Mouse (Mus musculus) forebrain, embryonic 10.5 days (tissue): ENCODE measurements around the gene Dnpep. TPM values are rescaled to one million over a fixed set of nuclear protein-coding genes. Genes with fewer than 3 reads are reported as not detected.
A peak's percentile ranks its signal among the peaks of the same experiment; 100 is the strongest.

Source experiments
- DNase-seq: peaks from one replicate; pipeline ENCODE4 v3.0.0-alpha.2; 2017; ENCODE audit warnings: low spot score; ENCODE audit errors: extremely low spot score
- H3K27ac ChIP-seq: fragments of 300-500 bp; sonication (generic); 2 replicates; pipeline ENCODE4 v1.5.1; 2016; ENCODE audit warnings: mild to moderate bottlenecking
- H3K27me3 ChIP-seq: fragments of 300-500 bp; sonication (generic); 2 replicates; pipeline ENCODE4 v1.6.1; 2016; ENCODE audit warnings: mild to moderate bottlenecking; ENCODE audit not compliant: poor library complexity, severe bottlenecking
- H3K36me3 ChIP-seq: fragments of 300-500 bp; sonication (generic); replicated peaks from 2 replicates; pipeline ENCODE4 v1.6.1; 2016; ENCODE audit warnings: mild to moderate bottlenecking, moderate library complexity
- H3K4me1 ChIP-seq: fragments of 300-500 bp; sonication (generic); 2 replicates; pipeline ENCODE4 v1.6.1; 2016
- H3K4me3 ChIP-seq: fragments of 300-500 bp; sonication (generic); 2 replicates; pipeline ENCODE4 v1.5.1; 2016; ENCODE audit warnings: mild to moderate bottlenecking, moderate library complexity
- H3K9me3 ChIP-seq: fragments of 300-500 bp; sonication (generic); 2 replicates; pipeline ENCODE4 v1.6.1; 2016; ENCODE audit warnings: mild to moderate bottlenecking, moderate library complexity
- WGBS: fragments of 180-500 bp; shearing (Covaris S2); methylation state at CpG from one replicate; pipeline ENCODE4 v1.1.7; 2016; 5-methylcytosine and 5-hydroxymethylcytosine counted together
- polyA plus RNA-seq: library from polyadenylated mRNA; unstranded; fragments of >200 nt; fragmentation: Nextera tagmentation; extraction: Ambion mirVana; gene quantifications from 2 replicates; pipeline ENCODE4 v1.2.1, GENCODE M21; 2016

The Dnpep gene
- polyA plus RNA-seq, 1 experiment from 2014 or later, result 124 TPM

GRCm38 (mm10) chr1:75289376-75289775, 28.4 kb downstream of the Dnpep start:
- peak; percentile 73 for DNase-seq
- Histone ChIP-seq H3K4me1 (peaks cover 20% of the 10 kb centered on the region), H3K27me3 (0 out of 2 replicates have a peak, but pooled peaks cover 3% of the 10 kb centered on the region), H3K27ac (peak overlapping the region; percentile 65), H3K9me3 (no peaks in the 10 kb centered on the region), H3K4me3 (no peak overlapping the region), H3K36me3 (no peaks in the 10 kb centered on the region)
- WGBS, result 1% methylated on average over 7 of the region's 7 CpGs

GRCm38 (mm10) chr1:75284911-75285310, 32.9 kb downstream of the Dnpep start:
- DNase-seq, result no peak
- H3K36me3 ChIP-seq, result no peaks in the 10 kb centered on the region
- H3K27ac ChIP-seq, result no peak overlapping the region
- H3K4me1 ChIP-seq, result peaks cover 16% of the 10 kb centered on the region
- 91% methylated on average over 7 of the region's 7 CpGs for WGBS
- no peak overlapping the region for H3K4me3 ChIP-seq
- H3K9me3 ChIP-seq, result peaks cover 14% of the 10 kb centered on the region
- H3K27me3 ChIP-seq, result no peaks in the 10 kb centered on the region

GRCm38 (mm10) chr1:75283017-75283416, 34.8 kb downstream of the Dnpep start:
- Histone ChIP-seq H3K27ac (no peak overlapping the region), H3K4me1 (peaks cover 6% of the 10 kb centered on the region), H3K27me3 (peaks cover 13% of the 10 kb centered on the region), H3K9me3 (peaks cover 14% of the 10 kb centered on the region), H3K36me3 (no peaks in the 10 kb centered on the region), H3K4me3 (no peak overlapping the region)
- no peak for DNase-seq
- 91% methylated on average over 5 of the region's 5 CpGs for WGBS

- Histone ChIP-seq H3K36me3 (no peaks in the 10 kb centered on the region), H3K4me1 (peaks cover 8% of the 10 kb centered on the region), H3K9me3 (peaks cover 14% of the 10 kb centered on the region), H3K27ac (no peak within 1 kb of the TSS), H3K4me3 (peak within 1 kb of the TSS; percentile 27; the same call in 1 of the 2 replicates), H3K27me3 (peaks cover 30% of the 10 kb centered on the region)
- DNase-seq, result no peak
- 3% methylated on average over 13 of the region's 13 CpGs for WGBS
These were observed 39.6 kb downstream of the Dnpep start, which contains the start of gene Resp18 for GRCm38 (mm10) chr1:75278228-75278627. Resp18 (minus strand) TSS chr1:75278415.

- WGBS, result 5% methylated on average over 23 of the region's 23 CpGs
- H3K4me1 ChIP-seq, result peaks cover 8% of the 10 kb centered on the region
- DNase-seq, result peak; percentile 55
- peak overlapping the region; percentile 27; the same call in 1 of the 2 replicates for H3K4me3 ChIP-seq
- no peak overlapping the region for H3K27ac ChIP-seq
- H3K36me3 ChIP-seq, result no peaks in the 10 kb centered on the region
- H3K27me3 ChIP-seq, result peaks cover 30% of the 10 kb centered on the region
- peaks cover 14% of the 10 kb centered on the region for H3K9me3 ChIP-seq
These were observed 40.3 kb downstream of the Dnpep start for GRCm38 (mm10) chr1:75277195-75278188.

GRCm38 (mm10) chr1:75264091-75264880, 53.5 kb downstream of the Dnpep start, which contains the start of gene Ptprn:
Ptprn (minus strand) TSS chr1:75264502.
- H3K36me3 ChIP-seq, result no peaks in the 10 kb centered on the region
- H3K27me3 ChIP-seq, result peaks cover 56% of the 10 kb centered on the region
- peaks cover 15% of the 10 kb centered on the region for H3K4me1 ChIP-seq
- DNase-seq, result no peak
- H3K27ac ChIP-seq, result no peak within 1 kb of the TSS
- WGBS, result 12% methylated on average over 30 of the region's 32 CpGs
- peak within 1 kb of the TSS; percentile 53 for H3K4me3 ChIP-seq
- no peaks in the 10 kb centered on the region for H3K9me3 ChIP-seq

GRCm38 (mm10) chr1:75262969-75263951, 54.5 kb downstream of the Dnpep start:
- Histone ChIP-seq H3K4me3 (peak overlapping the region; percentile 53), H3K9me3 (no peaks in the 10 kb centered on the region), H3K4me1 (peaks cover 15% of the 10 kb centered on the region), H3K36me3 (no peaks in the 10 kb centered on the region), H3K27me3 (peaks cover 58% of the 10 kb centered on the region), H3K27ac (no peak overlapping the region)
- 2% methylated on average over 40 of the region's 40 CpGs for WGBS
- DNase-seq, result peak; percentile 68

- Histone ChIP-seq H3K4me3 (no peak overlapping the region), H3K27me3 (peaks cover 59% of the 10 kb centered on the region)
These were observed 56.5 kb downstream of the Dnpep start for GRCm38 (mm10) chr1:75261278-75261677.

More at GRCm38 (mm10) chr1:75261278-75261677, 56.5 kb downstream of the Dnpep start:
- Histone ChIP-seq H3K9me3 (no peaks in the 10 kb centered on the region), H3K27ac (no peak overlapping the region), H3K4me1 (peaks cover 15% of the 10 kb centered on the region), H3K36me3 (no peaks in the 10 kb centered on the region)
- DNase-seq, result no peak

Other genes with a start within 250 kb of the Dnpep start
- gene Nhej1, start 192.8 kb downstream of the Dnpep start, polyA plus RNA-seq, result 12.2 and 12.4 TPM in 2 replicates
- gene Slc23a3, start 184.1 kb downstream of the Dnpep start, polyA plus RNA-seq, result not detected in 2 replicates
- gene Cnppd1, start 175.3 kb downstream of the Dnpep start, polyA plus RNA-seq, result 41.0 and 43.6 TPM in 2 replicates
- gene Retreg2, start 175.2 kb downstream of the Dnpep start, polyA plus RNA-seq, result 42.0 and 42.7 TPM in 2 replicates
- gene Zfand2b, start 149.3 kb downstream of the Dnpep start, polyA plus RNA-seq, result 26.8 and 29.0 TPM in 2 replicates
- gene Abcb6, start 137.6 kb downstream of the Dnpep start, polyA plus RNA-seq, result 41.9 and 45.4 TPM in 2 replicates
- 20.9 and 24.1 TPM in 2 replicates for gene Ankzf1, start 125.8 kb downstream of the Dnpep start, polyA plus RNA-seq
- 17.4 and 19.2 TPM in 2 replicates for gene Atg9a, start 125.8 kb downstream of the Dnpep start, polyA plus RNA-seq
- gene Glb1l, start 107.2 kb downstream of the Dnpep start, polyA plus RNA-seq, result 14.4 and 15.3 TPM in 2 replicates
- 151 and 153 TPM in 2 replicates for gene Stk16, start 107.2 kb downstream of the Dnpep start, polyA plus RNA-seq
- gene Tuba4a, start 98.1 kb downstream of the Dnpep start, polyA plus RNA-seq, result 11.0 and 13.7 TPM in 2 replicates
- gene A630095N17Rik, start 85.9 kb downstream of the Dnpep start, polyA plus RNA-seq, result not detected in 2 replicates
- gene Dnajb2, start 81.6 kb downstream of the Dnpep start, polyA plus RNA-seq, result 28.0 and 28.6 TPM in 2 replicates
- 1.5 and 1.6 TPM in 2 replicates for gene Ptprn, start 53.5 kb downstream of the Dnpep start, polyA plus RNA-seq
- 2.6 and 3.4 TPM in 2 replicates for gene Resp18, start 39.6 kb downstream of the Dnpep start, polyA plus RNA-seq
- 2.6 and 4.3 TPM in 2 replicates for gene Des, start 42.3 kb upstream of the Dnpep start, polyA plus RNA-seq
- 23.2 and 29.3 TPM in 2 replicates for gene Speg, start 57.3 kb upstream of the Dnpep start, polyA plus RNA-seq
- 55.9 and 60.1 TPM in 2 replicates for gene Gmppa, start 117.9 kb upstream of the Dnpep start, polyA plus RNA-seq
- gene Asic4, start 132.4 kb upstream of the Dnpep start, polyA plus RNA-seq, result 3.1 and 3.4 TPM in 2 replicates
- 20.1 and 20.5 TPM in 2 replicates for gene Chpf, start 161.3 kb upstream of the Dnpep start, polyA plus RNA-seq
- 4.5 and 6.1 TPM in 2 replicates for gene Tmem198, start 161.5 kb upstream of the Dnpep start, polyA plus RNA-seq
- 34.5 and 35.8 TPM in 2 replicates for gene Obsl1, start 188.5 kb upstream of the Dnpep start, polyA plus RNA-seq
- gene Inha, start 189.1 kb upstream of the Dnpep start, polyA plus RNA-seq, result 2.7 and 2.9 TPM in 2 replicates
- 33.2 and 33.5 TPM in 2 replicates for gene Stk11ip, start 203.5 kb upstream of the Dnpep start, polyA plus RNA-seq
- 13.6 and 15.0 TPM in 2 replicates for gene Slc4a3, start 228.3 kb upstream of the Dnpep start, polyA plus RNA-seq